Mouse (Mus musculus) liver, embryonic 14.5 days (tissue): ENCODE measurements around the gene Ivns1abp. TPM values are rescaled to one million over a fixed set of nuclear protein-coding genes. Genes with fewer than 3 reads are reported as not detected.
"Not testable (repeated sequence)": the region's sequence is repeated elsewhere in the genome, so short reads cannot be mapped to it uniquely, and the experiment has no call there.

Experiments used
- ATAC-seq: fragments of 200-750 bp; cut with Nextera tagmentation; 2 replicates; pipeline ENCODE4 v1.8.0; 2017; ENCODE audit warnings: moderate number of reproducible peaks, mild to moderate bottlenecking, moderate library complexity; ENCODE audit not compliant: insufficient read depth
- DNase-seq, 3 experiments: peaks; one replicate each; pipeline ENCODE4 v3.0.0-alpha.2; 2012 to 2013; ENCODE audit warnings: low read depth in 3 of 3, low spot score in 3 of 3
- H3K27ac ChIP-seq: fragments of 300-500 bp; sonication (generic); 2 replicates; pipeline ENCODE4 v1.5.1; 2014; ENCODE audit warnings: moderate library complexity, mild to moderate bottlenecking, control low read depth, inconsistent platforms
- H3K27me3 ChIP-seq: fragments of 300-500 bp; sonication (generic); 2 replicates; pipeline ENCODE4 v1.6.1; 2014; ENCODE audit warnings: mild to moderate bottlenecking, low read length, moderate library complexity; ENCODE audit not compliant: control insufficient read depth, insufficient read depth
- H3K36me3 ChIP-seq: fragments of 300-500 bp; sonication (generic); replicated peaks from 2 replicates; pipeline ENCODE4 v1.6.1; 2014; ENCODE audit warnings: low read depth; ENCODE audit not compliant: control insufficient read depth, insufficient read depth
- H3K4me1 ChIP-seq, 2 experiments: fragments of 200-500 bp in 1 of 2; fragments of 300-500 bp in 1 of 2; sonication (generic) in 1 of 2; replicated peaks; 2 replicates each; pipeline ENCODE4 v1.6.1; 2012 to 2014; ENCODE audit warnings: antibody characterized with exemption in 1 of 2, inconsistent platforms in 1 of 2, low read length in 1 of 2; ENCODE audit not compliant: control insufficient read depth in 2 of 2, insufficient read depth in 2 of 2
- H3K4me2 ChIP-seq: fragments of 300-500 bp; sonication (generic); 2 replicates; pipeline ENCODE4 v1.6.1; 2014; ENCODE audit warnings: low read depth, mild to moderate bottlenecking, control low read depth, moderate library complexity
- H3K4me3 ChIP-seq, 2 experiments: fragments of 200-500 bp in 1 of 2; fragments of 300-500 bp in 1 of 2; sonication (generic) in 1 of 2; 2 replicates each; pipeline ENCODE4 v1.5.1; 2012 to 2014; ENCODE audit warnings: low read depth in 2 of 2, low read length in 2 of 2, mild to moderate bottlenecking in 2 of 2, control low read depth in 1 of 2, inconsistent platforms in 1 of 2, moderate library complexity in 1 of 2; ENCODE audit not compliant: insufficient read depth in 1 of 2
- H3K9ac ChIP-seq: fragments of 300-500 bp; sonication (generic); replicated peaks from 2 replicates; pipeline ENCODE4 v1.6.1; 2014; ENCODE audit warnings: mild to moderate bottlenecking, control low read depth, moderate library complexity
- H3K9me3 ChIP-seq: fragments of 300-500 bp; sonication (generic); 2 replicates; pipeline ENCODE4 v1.6.1; 2016; ENCODE audit warnings: low read length, mixed read lengths; ENCODE audit not compliant: control insufficient read depth
- CTCF ChIP-seq: IDR thresholded peaks from 2 replicates; pipeline ENCODE4 v1.5.1; 2016; ENCODE audit warnings: antibody characterized with exemption, low read depth, control low read depth
- EP300 ChIP-seq: IDR thresholded peaks from 2 replicates; pipeline ENCODE4 v1.6.1; 2016; ENCODE audit warnings: antibody characterized with exemption, low read depth
- WGBS: fragments of 180-500 bp; shearing (Covaris S2); extraction: QIAGEN DNeasy Blood & Tissue Kit; methylation state at CpG from one replicate; pipeline ENCODE4 v1.1.7; 2014; ENCODE audit not compliant: insufficient replicate concordance; 5-methylcytosine and 5-hydroxymethylcytosine counted together
- polyA plus RNA-seq, 2 experiments: library from polyadenylated mRNA; depleted of rRNA in 1 of 2; stranded (reverse) in 1 of 2; unstranded in 1 of 2; fragments of >200 nt; fragmentation: Nextera tagmentation in 1 of 2; extraction: Ambion mirVana in 1 of 2; gene quantifications; 2 replicates each; pipeline versions ENCODE4 v1.2.1 to v1.2.3; 2012 to 2014

The Ivns1abp gene
- polyA plus RNA-seq, 2 experiments: 57.0 to 68.6 TPM

- ATAC-seq: no peak
- H3K9ac ChIP-seq: no peak overlapping the region
- H3K9me3 ChIP-seq: no peaks in the 10 kb centered on the region
- no peak overlapping the region for H3K4me2 ChIP-seq
- H3K27me3 ChIP-seq: no peaks in the 10 kb centered on the region
- H3K4me3 ChIP-seq: no peak overlapping the region
- DNase-seq: no peak
- TF ChIP-seq EP300 (no peak), CTCF (no peak)
- WGBS: 57% methylated on average over 6 of the region's 6 CpGs
- no peak overlapping the region for H3K27ac ChIP-seq
- H3K36me3 ChIP-seq: no peaks in the 10 kb centered on the region
- no peaks in the 10 kb centered on the region for H3K4me1 ChIP-seq
These were observed 42.8 kb upstream of the Ivns1abp start for GRCm38 (mm10) chr1:151301456-151301855.

GRCm38 (mm10) chr1:151301904-151302303 is 42.4 kb upstream of the Ivns1abp start:
- TF ChIP-seq EP300: no peak
- no peak for TF ChIP-seq CTCF
- no peak overlapping the region for H3K4me2 ChIP-seq

GRCm38 (mm10) chr1:151303265-151303664 is 41.0 kb upstream of the Ivns1abp start:
- no peak for ATAC-seq
- no peaks in the 10 kb centered on the region for H3K36me3 ChIP-seq

More at GRCm38 (mm10) chr1:151301904-151302303, 42.4 kb upstream of the Ivns1abp start:
- H3K4me3 ChIP-seq: no peak overlapping the region
- 59% methylated on average over 3 of the region's 3 CpGs for WGBS
- no peak overlapping the region for H3K27ac ChIP-seq
- H3K9me3 ChIP-seq: no peaks in the 10 kb centered on the region
- H3K27me3 ChIP-seq: no peaks in the 10 kb centered on the region
- H3K4me1 ChIP-seq: no peaks in the 10 kb centered on the region
- DNase-seq: no peak
- ATAC-seq: no peak
- H3K36me3 ChIP-seq: no peaks in the 10 kb centered on the region
- no peak overlapping the region for H3K9ac ChIP-seq

GRCm38 (mm10) chr1:151305001-151305400 is 39.3 kb upstream of the Ivns1abp start:
- 72% methylated on average over 3 of the region's 3 CpGs for WGBS
- H3K36me3 ChIP-seq, H3K27ac ChIP-seq: not testable (repeated sequence)

More at GRCm38 (mm10) chr1:151303265-151303664, 41.0 kb upstream of the Ivns1abp start:
- no peaks in the 10 kb centered on the region for H3K4me1 ChIP-seq
- H3K4me2 ChIP-seq: no peak overlapping the region
- H3K4me3 ChIP-seq: no peak overlapping the region
- TF ChIP-seq EP300 (no peak), CTCF (no peak)
- H3K9me3 ChIP-seq: no peaks in the 10 kb centered on the region
- no peak overlapping the region for H3K9ac ChIP-seq
- H3K27me3 ChIP-seq: no peaks in the 10 kb centered on the region
- H3K27ac ChIP-seq: no peak overlapping the region
- DNase-seq: no peak

GRCm38 (mm10) chr1:151307059-151307458 is 37.2 kb upstream of the Ivns1abp start:
- Histone ChIP-seq H3K4me3 (no peak overlapping the region), H3K36me3 (no peaks in the 10 kb centered on the region), H3K4me1 (no peaks in the 10 kb centered on the region), H3K27ac (no peak overlapping the region), H3K9ac (no peak overlapping the region), H3K4me2 (no peak overlapping the region), H3K27me3 (no peaks in the 10 kb centered on the region), H3K9me3 (no peaks in the 10 kb centered on the region)
- no peak for ATAC-seq
- TF ChIP-seq EP300 (no peak), CTCF (no peak)
- no peak for DNase-seq
- 46% methylated on average over 2 of the region's 2 CpGs for WGBS

More at GRCm38 (mm10) chr1:151305001-151305400, 39.3 kb upstream of the Ivns1abp start:
- not testable (repeated sequence) for H3K9ac ChIP-seq, H3K4me1 ChIP-seq, H3K9me3 ChIP-seq, ATAC-seq, H3K4me2 ChIP-seq, H3K4me3 ChIP-seq, H3K27me3 ChIP-seq, DNase-seq
